Mouse (Mus musculus): ENCODE measurements around the gene Hadha. TPM values are rescaled to one million over a fixed set of nuclear protein-coding genes. Genes with fewer than 3 reads are reported as not detected.
A peak's percentile ranks its signal among the peaks of the same experiment; 100 is the strongest.

Hadha gene
- polyA plus RNA-seq, 1 experiment from 2014 or later: 119 TPM

- Histone ChIP-seq H3K36me3 (no peaks in the 10 kb centered on the region), H3K4me3 (peak within 1 kb of the TSS; percentile 58), H3K9me3 (replicated peaks) (no peaks in the 10 kb centered on the region), H3K4me1 (peaks cover 46% of the 10 kb centered on the region), H3K27ac (peak within 1 kb of the TSS; percentile 59), H3K27me3 (ENCODE audit: low read depth, poor library complexity, severe bottlenecking) (peaks cover 84% of the 10 kb centered on the region)
- WGBS: 2% methylated on average over 29 of the region's 29 CpGs
- DNase-seq (ENCODE audit: low spot score): peak; percentile 41
Observed at GRCm38 (mm10) chr5:30105668-30106300, 49.2 kb downstream of the Hadha start, which contains the start of gene 3110082J24Rik. TSS of gene 3110082J24Rik (minus strand) at chr5:30106086.

DNA sequence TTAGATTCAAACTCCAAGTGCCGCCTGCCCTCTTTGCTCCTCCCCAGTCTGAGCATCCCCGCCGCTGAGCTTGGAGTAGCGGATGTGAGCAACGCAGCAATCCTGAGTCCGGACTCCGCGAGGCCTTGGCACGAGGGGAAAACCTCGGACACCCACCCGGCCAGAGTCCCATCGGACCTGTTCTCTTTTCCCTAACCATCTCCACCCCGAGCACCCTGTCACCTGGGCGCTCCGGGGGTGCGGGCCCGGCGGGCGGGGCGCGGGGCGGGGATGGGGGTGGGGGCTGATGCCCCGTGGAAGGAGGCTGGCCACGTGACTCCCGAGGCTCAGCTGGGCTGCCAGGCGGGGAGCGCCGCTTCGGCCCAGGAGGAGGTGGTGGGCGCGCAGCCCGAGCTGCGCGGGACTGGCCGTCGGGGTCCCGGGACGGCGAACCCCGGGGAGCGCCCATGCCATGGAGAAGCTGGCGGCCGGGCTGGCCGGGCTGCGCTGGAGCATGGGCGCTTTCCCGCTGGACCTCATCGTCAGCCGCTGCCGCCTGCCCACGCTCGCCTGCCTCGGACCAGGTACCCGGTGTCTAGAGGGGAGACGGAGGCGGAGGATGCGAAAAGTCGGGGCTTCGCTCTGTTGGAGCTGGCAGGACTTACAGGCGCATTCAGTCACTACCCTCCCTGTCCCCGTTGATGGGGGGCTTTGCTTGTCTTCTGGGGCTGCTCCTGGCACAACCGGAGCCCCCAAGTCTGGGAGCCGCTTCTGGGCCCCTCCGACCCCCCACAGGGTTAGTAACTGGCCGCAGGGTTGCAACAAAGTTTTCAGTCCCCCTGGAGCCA, 49.9 kb downstream of the Hadha start, which contains the start of gene Garem2:
Garem2 (plus strand) TSS at position 321 of the 827 bp plus-strand sequence.
- Histone ChIP-seq H3K9me3 (replicated peaks) (no peaks in the 10 kb centered on the region), H3K36me3 (no peaks in the 10 kb centered on the region), H3K27ac (peak within 1 kb of the TSS; percentile 59), H3K4me1 (peaks cover 39% of the 10 kb centered on the region), H3K4me3 (peak within 1 kb of the TSS; percentile 58), H3K27me3 (ENCODE audit: low read depth, poor library complexity, severe bottlenecking) (peaks cover 77% of the 10 kb centered on the region)
- WGBS: under 1% methylated on average over 63 of the region's 65 CpGs
- peak; percentile 69 for DNase-seq (ENCODE audit: low spot score)

DNA sequence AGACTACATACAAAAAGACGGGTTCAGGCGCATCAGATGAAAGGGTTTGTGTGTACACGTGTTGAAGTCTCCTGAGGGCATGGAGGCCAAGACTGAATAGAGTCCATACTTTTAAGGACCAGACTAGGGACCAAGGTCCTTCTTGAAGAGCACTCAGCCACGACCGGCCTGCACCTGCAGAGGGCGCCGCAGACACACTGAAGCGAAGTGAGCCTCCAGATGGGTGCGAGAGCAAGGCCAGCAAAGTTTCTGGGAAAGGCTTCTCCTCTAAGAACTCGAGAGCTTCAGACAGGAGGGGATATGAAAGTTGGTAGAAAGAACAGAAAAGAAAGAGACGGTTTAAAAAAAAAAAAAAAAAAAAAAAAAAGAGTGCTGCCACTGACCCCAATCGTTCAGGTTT, 50.6 kb downstream of the Hadha start:
- 1% methylated on average over 12 of the region's 12 CpGs for WGBS
- DNase-seq (ENCODE audit: low spot score): peak; percentile 76
- Histone ChIP-seq H3K4me1 (peaks cover 35% of the 10 kb centered on the region), H3K9me3 (replicated peaks) (no peaks in the 10 kb centered on the region), H3K27me3 (ENCODE audit: low read depth, poor library complexity, severe bottlenecking) (peaks cover 70% of the 10 kb centered on the region), H3K27ac (no peak overlapping the region), H3K36me3 (no peaks in the 10 kb centered on the region), H3K4me3 (peak overlapping the region; percentile 58; the same call in 1 of the 2 replicates)

GRCm38 (mm10) chr5:30103340-30103739, 51.6 kb downstream of the Hadha start:
- Histone ChIP-seq H3K4me1 (peaks cover 35% of the 10 kb centered on the region), H3K27me3 (ENCODE audit: low read depth, poor library complexity, severe bottlenecking) (peaks cover 60% of the 10 kb centered on the region), H3K9me3 (replicated peaks) (no peaks in the 10 kb centered on the region), H3K27ac (no peak overlapping the region), H3K36me3 (no peaks in the 10 kb centered on the region), H3K4me3 (no peak overlapping the region)
- WGBS: 84% methylated on average over 3 of the region's 3 CpGs
- DNase-seq (ENCODE audit: low spot score): peak; percentile 19

DNA sequence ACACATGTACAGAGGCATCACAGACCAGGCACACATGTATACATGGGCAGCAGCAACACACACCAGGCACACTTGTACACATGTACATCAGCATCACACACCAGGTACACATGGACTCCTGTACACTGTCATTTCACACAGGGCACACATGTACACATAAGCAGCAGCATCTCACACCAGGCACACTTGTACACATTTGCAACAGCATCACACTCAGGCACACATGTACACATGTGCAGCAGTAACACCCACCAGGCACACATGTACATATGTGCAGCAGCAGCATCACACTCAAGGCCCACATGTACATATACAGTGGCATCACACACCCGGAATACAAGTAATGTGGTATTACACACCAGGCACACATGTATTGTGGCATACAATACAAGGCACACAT, 56.7 kb downstream of the Hadha start:
- H3K4me1 ChIP-seq: peaks cover 10% of the 10 kb centered on the region
- H3K27me3 ChIP-seq (ENCODE audit: low read depth, poor library complexity, severe bottlenecking): peaks cover 9% of the 10 kb centered on the region
- WGBS: 85% methylated on average over 1 of the region's 1 CpGs
- H3K27ac ChIP-seq: no peak overlapping the region
- no peak for DNase-seq (ENCODE audit: low spot score)
- no peak overlapping the region for H3K4me3 ChIP-seq
- H3K36me3 ChIP-seq: no peaks in the 10 kb centered on the region
- H3K9me3 ChIP-seq (replicated peaks): no peaks in the 10 kb centered on the region

GRCm38 (mm10) chr5:30095731-30096130, 59.2 kb downstream of the Hadha start:
- WGBS: 64% methylated on average over 6 of the region's 6 CpGs
- no peak for DNase-seq (ENCODE audit: low spot score)
- peaks cover 10% of the 10 kb centered on the region for H3K4me1 ChIP-seq
- H3K4me3 ChIP-seq: no peak overlapping the region
- H3K27ac ChIP-seq: no peak overlapping the region
- no peaks in the 10 kb centered on the region for H3K27me3 ChIP-seq (ENCODE audit: low read depth, poor library complexity, severe bottlenecking)
- no peaks in the 10 kb centered on the region for H3K9me3 ChIP-seq (replicated peaks)
- H3K36me3 ChIP-seq: no peaks in the 10 kb centered on the region

- peaks cover 10% of the 10 kb centered on the region for H3K4me1 ChIP-seq
- H3K27ac ChIP-seq: no peak overlapping the region
- H3K36me3 ChIP-seq: no peaks in the 10 kb centered on the region
- 73% methylated on average over 2 of the region's 2 CpGs for WGBS
- no peaks in the 10 kb centered on the region for H3K27me3 ChIP-seq (ENCODE audit: low read depth, poor library complexity, severe bottlenecking)
- H3K9me3 ChIP-seq (replicated peaks): no peaks in the 10 kb centered on the region
- no peak for DNase-seq (ENCODE audit: low spot score)
- no peak overlapping the region for H3K4me3 ChIP-seq
Observed at GRCm38 (mm10) chr5:30094399-30094798, 60.6 kb downstream of the Hadha start.

DNA sequence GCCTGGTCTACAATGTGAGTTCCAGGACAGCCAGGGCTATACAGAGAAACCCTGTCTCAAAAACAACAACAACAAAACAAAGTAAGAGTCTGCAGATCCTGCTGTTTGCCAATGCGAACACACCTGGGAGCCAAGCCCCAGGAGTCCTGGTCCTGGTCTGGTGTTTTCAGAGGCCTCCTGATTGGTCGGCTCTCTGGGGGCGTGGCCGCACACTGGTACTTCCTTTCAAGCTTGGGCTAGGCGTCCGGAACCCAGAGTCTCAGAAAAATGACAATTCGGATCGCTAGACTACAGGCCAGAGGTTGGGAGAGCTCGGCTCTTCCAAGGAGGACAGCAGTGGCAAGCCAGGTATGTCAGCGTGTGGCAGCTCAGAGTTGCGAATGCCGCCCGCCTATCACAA, 62.3 kb downstream of the Hadha start:
- 58% methylated on average over 13 of the region's 13 CpGs for WGBS
- Histone ChIP-seq H3K36me3 (no peaks in the 10 kb centered on the region), H3K27me3 (ENCODE audit: low read depth, poor library complexity, severe bottlenecking) (no peaks in the 10 kb centered on the region), H3K27ac (no peak overlapping the region), H3K4me3 (no peak overlapping the region), H3K9me3 (replicated peaks) (no peaks in the 10 kb centered on the region), H3K4me1 (peaks cover 6% of the 10 kb centered on the region)
- no peak for DNase-seq (ENCODE audit: low spot score)

DNA sequence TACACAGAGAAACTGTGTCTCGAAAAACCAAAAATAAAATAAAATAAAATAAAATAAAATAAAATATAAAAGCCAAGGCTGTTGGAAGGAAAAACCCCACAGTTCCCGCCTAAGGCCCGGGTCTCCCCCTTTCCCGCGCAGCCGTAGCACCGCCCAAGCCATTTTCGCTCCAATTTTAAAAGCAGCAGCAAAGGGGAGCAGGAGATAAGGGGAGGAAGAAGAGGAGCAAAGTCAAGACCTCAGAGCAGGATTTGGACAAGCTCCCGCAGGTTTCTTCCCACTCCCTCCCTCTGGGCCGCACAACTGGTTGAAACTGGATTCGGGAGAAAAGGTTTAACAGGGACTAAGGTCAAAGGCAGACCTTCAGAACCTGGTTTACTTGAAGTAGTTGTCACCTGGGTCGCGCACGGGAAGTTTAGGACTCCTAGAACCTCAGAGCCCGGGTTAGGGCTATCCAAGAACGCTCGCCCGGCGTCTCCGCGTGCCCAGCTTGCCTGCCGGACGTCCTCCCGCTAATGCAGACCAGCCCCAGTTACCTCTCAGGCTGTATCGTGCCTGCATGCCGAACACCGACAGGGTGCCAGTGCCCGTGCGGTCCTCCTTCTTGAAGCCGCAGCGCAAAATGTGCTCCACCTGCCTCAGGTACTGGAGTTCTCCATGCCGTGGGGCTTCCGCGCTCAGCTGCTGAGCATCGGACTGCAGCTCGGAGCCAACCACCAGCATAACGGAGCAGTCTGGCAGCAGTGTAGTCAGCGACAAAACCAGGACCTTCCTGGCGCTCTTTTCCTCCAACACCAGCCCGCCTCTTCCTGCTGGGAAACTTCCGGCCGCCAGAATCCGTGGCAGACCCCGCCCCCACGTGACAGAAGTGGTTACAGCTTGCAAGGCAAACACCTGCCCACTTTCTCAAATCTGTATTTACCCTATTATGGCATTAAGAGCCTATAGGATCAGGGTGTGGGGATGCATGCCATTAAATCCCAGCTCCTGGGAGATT, 81.8 kb downstream of the Hadha start, which contains the start of gene Tyms:
Tyms (minus strand) TSS at position 793 of the 997 bp plus-strand sequence.
- peak within 1 kb of the TSS; percentile 76 for H3K4me3 ChIP-seq
- WGBS: 2% methylated on average over 45 of the region's 45 CpGs

DNA sequence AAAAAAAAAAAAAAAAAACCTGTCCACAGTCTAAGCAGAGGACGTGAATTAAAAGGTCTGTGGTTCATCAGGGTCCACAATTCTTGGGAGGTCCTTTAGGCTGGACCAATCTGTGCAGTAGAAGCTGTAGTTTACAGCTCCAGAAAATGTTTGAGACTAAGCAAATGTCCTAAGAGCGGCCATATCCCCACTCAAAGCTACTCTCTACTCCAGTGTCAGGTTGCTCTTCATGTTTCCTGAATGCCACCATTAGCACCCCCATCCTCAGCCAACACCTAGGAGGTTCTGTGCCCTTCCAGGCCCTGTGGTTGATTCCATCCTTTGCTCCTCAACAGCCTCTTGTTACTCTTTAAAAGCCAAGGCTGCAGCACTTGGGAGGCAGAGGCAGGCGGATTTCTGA, 82.6 kb downstream of the Hadha start:
- Histone ChIP-seq H3K27me3 (ENCODE audit: low read depth, poor library complexity, severe bottlenecking) (no peaks in the 10 kb centered on the region), H3K27ac (peak overlapping the region; percentile 94), H3K4me1 (peaks cover 25% of the 10 kb centered on the region), H3K4me3 (peak overlapping the region; percentile 76), H3K9me3 (replicated peaks) (no peaks in the 10 kb centered on the region), H3K36me3 (peaks cover 45% of the 10 kb centered on the region)
- WGBS: 66% methylated on average over 3 of the region's 3 CpGs
- no peak for DNase-seq (ENCODE audit: low spot score)

More for the DNA sequence above, 81.8 kb downstream of the Hadha start, which contains the start of gene Tyms:
- peak within 1 kb of the TSS; percentile 94 for H3K27ac ChIP-seq
- no peaks in the 10 kb centered on the region for H3K9me3 ChIP-seq (replicated peaks)
- peak; percentile 92 for DNase-seq (ENCODE audit: low spot score)
- H3K4me1 ChIP-seq: peaks cover 17% of the 10 kb centered on the region
- no peaks in the 10 kb centered on the region for H3K27me3 ChIP-seq (ENCODE audit: low read depth, poor library complexity, severe bottlenecking)
- peaks cover 37% of the 10 kb centered on the region for H3K36me3 ChIP-seq

DNA sequence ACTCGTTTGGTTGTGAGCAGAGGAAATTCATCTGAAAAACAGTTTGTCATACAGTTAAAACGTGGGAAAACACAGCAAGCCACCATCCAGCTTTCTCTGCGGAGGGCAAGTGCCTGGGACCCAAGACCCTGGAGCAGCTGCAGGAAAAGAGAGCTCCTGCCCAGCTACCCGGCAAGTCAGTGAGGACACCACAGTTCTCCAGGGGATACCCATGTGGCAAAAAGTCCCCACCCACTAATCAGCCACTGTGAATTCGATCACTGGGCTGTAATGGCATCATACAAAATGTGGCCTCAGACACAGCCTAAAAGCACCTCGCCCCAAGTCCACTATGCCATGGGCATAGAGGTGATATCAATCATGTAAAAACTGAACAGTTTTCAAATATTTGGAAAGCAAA, 83.3 kb downstream of the Hadha start:
- 83% methylated on average over 6 of the region's 6 CpGs for WGBS
- Histone ChIP-seq H3K9me3 (replicated peaks) (no peaks in the 10 kb centered on the region), H3K27me3 (ENCODE audit: low read depth, poor library complexity, severe bottlenecking) (no peaks in the 10 kb centered on the region), H3K36me3 (peaks cover 52% of the 10 kb centered on the region), H3K4me1 (peaks cover 25% of the 10 kb centered on the region), H3K4me3 (peak overlapping the region; percentile 76), H3K27ac (no peak overlapping the region)
- no peak for DNase-seq (ENCODE audit: low spot score)

Measured in limb, embryonic 10.5 days (tissue).